Mouse (Mus musculus) right cerebral cortex, postnatal 14 days (tissue): ENCODE data around the gene Ppp1r14c.
"Not testable (repeated sequence)": the region's sequence is repeated elsewhere in the genome, so short reads cannot be mapped to it uniquely, and the experiment has no call there.

Experiments
- DNase-seq: peaks from one replicate; pipeline ENCODE4 v3.0.0; 2022

The Ppp1r14c gene

GRCm38 (mm10) chr10:3476611-3477010 is 110.8 kb downstream of the Ppp1r14c start:
- no peak for DNase-seq

- no peak for DNase-seq
Measured at GRCm38 (mm10) chr10:3479772-3480171, 113.9 kb downstream of the Ppp1r14c start.

- DNase-seq = no peak
Measured at GRCm38 (mm10) chr10:3490052-3490451, 124.2 kb downstream of the Ppp1r14c start.

GRCm38 (mm10) chr10:3496791-3497190 is 130.9 kb downstream of the Ppp1r14c start:
- no peak for DNase-seq

- DNase-seq = not testable (repeated sequence)
Measured at GRCm38 (mm10) chr10:3500846-3501245, 135.0 kb downstream of the Ppp1r14c start.

GRCm38 (mm10) chr10:3507484-3508221 is 141.8 kb downstream of the Ppp1r14c start:
- DNase-seq = peak; percentile 74

GRCm38 (mm10) chr10:3508222-3508588 is 142.3 kb downstream of the Ppp1r14c start:
- no peak for DNase-seq

GRCm38 (mm10) chr10:3508746-3509145 is 142.9 kb downstream of the Ppp1r14c start:
- DNase-seq = no peak

GRCm38 (mm10) chr10:3509663-3510277 is 143.9 kb downstream of the Ppp1r14c start:
- DNase-seq = no peak

- no peak for DNase-seq
Measured at GRCm38 (mm10) chr10:3510486-3510885, 144.6 kb downstream of the Ppp1r14c start.

- DNase-seq = no peak
Measured at GRCm38 (mm10) chr10:3511401-3511800, 145.5 kb downstream of the Ppp1r14c start.

- DNase-seq = peak; percentile 48
Measured at GRCm38 (mm10) chr10:3512620-3513305, 146.9 kb downstream of the Ppp1r14c start.

- no peak for DNase-seq
Measured at GRCm38 (mm10) chr10:3513947-3514346, 148.1 kb downstream of the Ppp1r14c start.
